Mouse (Mus musculus): ENCODE data around the gene Ces3a. TPM values are rescaled to one million over a fixed set of nuclear protein-coding genes. Genes with fewer than 3 reads are reported as not detected.

Ces3a gene
- total and polyA plus RNA-seq, 3 experiments, result not detected

DNA sequence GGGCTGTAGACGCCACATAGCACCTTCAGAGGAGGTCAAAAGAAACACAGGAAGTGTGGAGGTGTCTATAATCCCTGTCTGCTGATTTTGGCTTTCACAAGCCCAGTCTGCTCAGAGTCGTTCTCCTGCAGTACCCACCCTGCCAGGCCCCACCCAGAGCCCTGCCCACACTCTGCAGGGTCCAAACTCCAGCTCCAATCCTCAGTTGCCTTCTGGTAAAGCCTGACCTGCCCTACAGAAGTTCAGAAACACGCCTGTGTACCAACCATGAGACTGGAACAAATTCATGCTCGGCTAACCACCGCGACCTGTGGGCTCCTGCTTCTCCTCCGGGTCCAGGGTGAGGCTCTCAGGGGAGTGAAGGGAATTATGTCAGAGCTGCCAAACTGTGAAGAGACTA is 47.8 kb upstream of the Ces3a start, which contains the start of gene Ces2h:
Gene Ces2h (plus strand): TSS at position 268 of the 400 bp plus-strand sequence.
- H3K4me3 ChIP-seq (ENCODE audit: control insufficient read depth in 1 of 2, insufficient read depth in 1 of 2, low read depth in 2 of 2, low read length in 2 of 2), result no peak within 1 kb of the TSS
- no peaks in the 10 kb centered on the region for H3K79me2 ChIP-seq (ENCODE audit: control insufficient read depth, insufficient read depth, low read length, poor library complexity)
- H3K9me3 ChIP-seq (replicated peaks; ENCODE audit: insufficient read depth, low read length), result no peaks in the 10 kb centered on the region
- DNase-seq (ENCODE audit: low read depth, low spot score), result no peak
- no peaks in the 10 kb centered on the region for H3K36me3 ChIP-seq (ENCODE audit: control insufficient read depth in 1 of 2, insufficient read depth in 2 of 2, low read length in 2 of 2)
- H3K9ac ChIP-seq (ENCODE audit: control insufficient read depth, low read depth, low read length, poor library complexity, severe bottlenecking), result no peak within 1 kb of the TSS
- H3K4me1 ChIP-seq (ENCODE audit: control insufficient read depth in 1 of 2, insufficient read depth in 2 of 2, low read length in 2 of 2), result no peaks in the 10 kb centered on the region
- H3K27me3 ChIP-seq (ENCODE audit: control insufficient read depth in 1 of 2, insufficient read depth in 2 of 2, low read length in 2 of 2), result peaks cover 0 to 2% of the 10 kb centered on the region in 2 experiments; a peak in 2 of 4 replicates
- H3K27ac ChIP-seq (ENCODE audit: control insufficient read depth, low read depth, low read length), result no peak within 1 kb of the TSS
- TF ChIP-seq NRF1 (IDR thresholded peaks at IDR 0.05; ENCODE audit: insufficient read depth, low read depth, low read length, poor library complexity, severe bottlenecking), result no peak
- no peak for TF ChIP-seq KAT2A (conservative IDR thresholded peaks at IDR 0.05; ENCODE audit: low read depth, low read length)
- TF ChIP-seq GATA1 (IDR thresholded peaks at IDR 0.05; ENCODE audit: low read depth, low read length), result no peak
- no peak for TF ChIP-seq ELF1 (IDR thresholded peaks at IDR 0.05; ENCODE audit: low read depth, low read length)
- TF ChIP-seq ZC3H11A (IDR thresholded peaks at IDR 0.05; ENCODE audit: low read depth, low read length), result no peak
- TF ChIP-seq TCF12 (IDR thresholded peaks at IDR 0.05; ENCODE audit: low read depth, low read length), result no peak
- TF ChIP-seq RAD21 (IDR thresholded peaks at IDR 0.05; ENCODE audit: low read depth, low read length), result no peak
- TF ChIP-seq NELFE (IDR thresholded peaks at IDR 0.05; ENCODE audit: low read depth, low read length), result no peak
- no peak for TF ChIP-seq GABPA (IDR thresholded peaks at IDR 0.05; ENCODE audit: low read depth, low read length)
- TF ChIP-seq CHD1 (IDR thresholded peaks at IDR 0.05; ENCODE audit: low read depth, low read length), result no peak
- TF ChIP-seq ZMIZ1 (IDR thresholded peaks at IDR 0.05; ENCODE audit: low read depth, low read length), result no peak
- TF ChIP-seq TAL1 (IDR thresholded peaks at IDR 0.05; ENCODE audit: low read length), result no peak
- TF ChIP-seq EP300 (IDR thresholded peaks at IDR 0.05; ENCODE audit: low read depth in 1 of 2, low read length in 2 of 2), result no peak
- no peak for TF ChIP-seq USF1 (IDR thresholded peaks at IDR 0.05; ENCODE audit: low read depth, low read length)

DNA sequence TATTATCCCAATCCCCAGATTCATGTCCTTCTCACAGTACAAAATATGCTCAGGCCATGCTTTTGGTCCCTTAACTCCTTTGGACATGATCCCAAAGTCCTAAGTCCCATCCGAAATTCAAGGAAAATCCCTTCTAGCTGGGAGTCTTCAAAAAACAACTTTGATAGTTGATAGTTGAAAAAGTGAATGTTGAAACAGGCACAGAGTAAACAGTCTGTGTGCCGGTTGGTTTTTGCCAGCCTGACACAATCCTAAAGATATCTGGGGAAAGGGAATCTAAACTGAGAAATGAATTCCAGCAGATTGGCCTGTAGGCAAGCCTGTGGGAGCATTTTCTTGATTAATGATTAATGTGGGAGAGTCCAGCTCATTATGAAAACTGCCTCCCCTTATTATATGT is 38.4 kb upstream of the Ces3a start:
- H3K36me3 ChIP-seq (ENCODE audit: control insufficient read depth in 1 of 2, insufficient read depth in 2 of 2, low read length in 2 of 2), result no peaks in the 10 kb centered on the region
- no peak overlapping the region for H3K4me3 ChIP-seq (ENCODE audit: control insufficient read depth in 1 of 2, insufficient read depth in 1 of 2, low read depth in 2 of 2, low read length in 2 of 2)
- no peaks in the 10 kb centered on the region for H3K9me3 ChIP-seq (replicated peaks; ENCODE audit: insufficient read depth, low read length)
- TF ChIP-seq ZKSCAN1 (IDR thresholded peaks at IDR 0.05; ENCODE audit: low read depth, low read length), result no peak
- no peak for TF ChIP-seq TBP (IDR thresholded peaks at IDR 0.05; ENCODE audit: low read depth, low read length)
- no peak for TF ChIP-seq RCOR1 (IDR thresholded peaks at IDR 0.05; ENCODE audit: low read depth, low read length)
- no peak for TF ChIP-seq MAZ (IDR thresholded peaks at IDR 0.05; ENCODE audit: low read depth, low read length)
- TF ChIP-seq ZNF384 (IDR thresholded peaks at IDR 0.05; ENCODE audit: low read depth, low read length), result no peak
- no peak for TF ChIP-seq POLR2A (IDR thresholded peaks at IDR 0.05; ENCODE audit: control insufficient read depth in 1 of 2, insufficient read depth in 1 of 2, low read depth in 1 of 2, low read length in 2 of 2, poor library complexity in 1 of 2)
- no peak for TF ChIP-seq GATA1 (IDR thresholded peaks at IDR 0.05; ENCODE audit: low read depth, low read length)
- TF ChIP-seq ETS1 (IDR thresholded peaks at IDR 0.05; ENCODE audit: low read depth, low read length), result no peak
- no peak for TF ChIP-seq POLR2AphosphoS2 (IDR thresholded peaks at IDR 0.05; ENCODE audit: low read length)
- H3K9ac ChIP-seq (ENCODE audit: control insufficient read depth, low read depth, low read length, poor library complexity, severe bottlenecking), result no peak overlapping the region
- H3K79me2 ChIP-seq (ENCODE audit: control insufficient read depth, insufficient read depth, low read length, poor library complexity), result no peaks in the 10 kb centered on the region
- no peak overlapping the region for H3K27ac ChIP-seq (ENCODE audit: control insufficient read depth, low read depth, low read length)
- no peak for DNase-seq (ENCODE audit: low read depth, low spot score)
- H3K27me3 ChIP-seq (ENCODE audit: control insufficient read depth in 1 of 2, insufficient read depth in 2 of 2, low read length in 2 of 2), result no peaks in the 10 kb centered on the region
- no peaks in the 10 kb centered on the region for H3K4me1 ChIP-seq (ENCODE audit: control insufficient read depth in 1 of 2, insufficient read depth in 2 of 2, low read length in 2 of 2)
